12 mouse cellular contexts compared by ENCODE assay signal in genomic region chr14:122256261-122256634, GRCm38 (mm10).
DNase-seq lines count a peak whose midpoint lies in the region; ATAC-seq lines count a peak whose summit lies in the region.
"Had no signal": no experiment of that assay in that cellular context is flagged by ENCODE, and none has a peak within 500 bp of the region (broad histone marks: within the 10 kb centered on the region; RNA-seq: fewer than 3 reads in every experiment).

No protein-coding gene starts in this region.

- H3K9ac ChIP-seq in embryonic facial prominence, embryonic 13.5 days: no peak overlapping the region
- H3K9ac ChIP-seq in hindbrain, embryonic 16.5 days (ENCODE audit: low read depth, low read length): no peak overlapping the region
- H3K9ac ChIP-seq in neural tube, embryonic 12.5 days: no peak overlapping the region
- H3K9ac ChIP-seq: kidney, embryonic 15.5 days had no signal

- peak; percentile 30 to 31 for DNase-seq in cerebellum, adult 18-20 months
- DNase-seq in cerebellum, postnatal 14 days: no peak
- DNase-seq in urinary bladder, postnatal 36 days (ENCODE audit: low spot score in 2 of 2): no peak
- no peak for DNase-seq in adrenal gland, postnatal 14 days
- no peak for DNase-seq in kidney, postnatal 25 days
- DNase-seq: heart, adult 11 months; liver; right cerebral cortex, adult 18-20 months had no signal

- no peak for ATAC-seq in embryonic facial prominence, embryonic 13.5 days (ENCODE audit: insufficient number of reproducible peaks, insufficient read depth, low FRiP score, low TSS enrichment, low read depth)
- peak; percentile 63; the same call in 1 of the 2 replicates for ATAC-seq in hindbrain, embryonic 16.5 days
- peak; percentile 38 for ATAC-seq in neural tube, embryonic 12.5 days (ENCODE audit: low FRiP score, low read depth)

- 14% methylated on average over 8 of the region's 8 CpGs for WGBS in embryonic facial prominence, embryonic 13.5 days
- WGBS in hindbrain, embryonic 16.5 days: 12% methylated on average over 8 of the region's 8 CpGs
- WGBS in neural tube, embryonic 12.5 days: 5% methylated on average over 8 of the region's 8 CpGs

- H3K9me3 ChIP-seq in embryonic facial prominence, embryonic 13.5 days: no peaks in the 10 kb centered on the region
- H3K9me3 ChIP-seq in hindbrain, embryonic 16.5 days (ENCODE audit: control insufficient read depth, low read length): no peaks in the 10 kb centered on the region
- H3K9me3 ChIP-seq in neural tube, embryonic 12.5 days: no peaks in the 10 kb centered on the region
- H3K9me3 ChIP-seq: kidney, embryonic 15.5 days had no signal

- H3K4me2 ChIP-seq in embryonic facial prominence, embryonic 13.5 days: peak overlapping the region; percentile 33
- H3K4me2 ChIP-seq in hindbrain, embryonic 16.5 days (ENCODE audit: low read length): peak overlapping the region; percentile 18
- H3K4me2 ChIP-seq in neural tube, embryonic 12.5 days (replicated peaks): peak overlapping the region; percentile 44

- peaks cover 5% of the 10 kb centered on the region; the same call in 1 of the 2 replicates for H3K4me1 ChIP-seq in embryonic facial prominence, embryonic 13.5 days
- H3K4me1 ChIP-seq in hindbrain, embryonic 16.5 days (ENCODE audit: control insufficient read depth, insufficient read depth, low read depth, low read length): peaks cover 5% of the 10 kb centered on the region; the same call in 1 of the 2 replicates
- H3K4me1 ChIP-seq in neural tube, embryonic 12.5 days: peaks cover 12% of the 10 kb centered on the region

- H3K27me3 ChIP-seq in embryonic facial prominence, embryonic 13.5 days: peaks cover 48% of the 10 kb centered on the region
- H3K27me3 ChIP-seq in hindbrain, embryonic 16.5 days (replicated peaks; ENCODE audit: control insufficient read depth, insufficient read depth, low read length): peaks cover 18% of the 10 kb centered on the region
- H3K27me3 ChIP-seq in neural tube, embryonic 12.5 days (replicated peaks): peaks cover 11% of the 10 kb centered on the region

- no peaks in the 10 kb centered on the region for H3K36me3 ChIP-seq in embryonic facial prominence, embryonic 13.5 days
- no peaks in the 10 kb centered on the region for H3K36me3 ChIP-seq in hindbrain, embryonic 16.5 days (ENCODE audit: control insufficient read depth, insufficient read depth, low read length)
- no peaks in the 10 kb centered on the region for H3K36me3 ChIP-seq in neural tube, embryonic 12.5 days
- H3K36me3 ChIP-seq: kidney, embryonic 15.5 days had no signal

- H3K27ac ChIP-seq in embryonic facial prominence, embryonic 13.5 days: no peak overlapping the region
- no peak overlapping the region for H3K27ac ChIP-seq in hindbrain, embryonic 16.5 days (ENCODE audit: low read depth, low read length)
- no peak overlapping the region for H3K27ac ChIP-seq in neural tube, embryonic 12.5 days
- H3K27ac ChIP-seq: kidney, embryonic 15.5 days had no signal

- no peak overlapping the region for H3K4me3 ChIP-seq in embryonic facial prominence, embryonic 13.5 days
- no peak overlapping the region for H3K4me3 ChIP-seq in hindbrain, embryonic 16.5 days (ENCODE audit: low read length)
- H3K4me3 ChIP-seq in neural tube, embryonic 12.5 days: no peak overlapping the region
- H3K4me3 ChIP-seq: kidney, embryonic 15.5 days had no signal

Comparison
In these comparisons a context has a peak if more than half of its experiments do, and no peak if none do; other contexts are left out.
1. DNase-seq: peak in cerebellum, adult 18-20 months (2 of 2); none in cerebellum, postnatal 14 days (0 of 2), urinary bladder, postnatal 36 days (0 of 2), adrenal gland, postnatal 14 days (single experiment) and kidney, postnatal 25 days (0 of 2).
2. Peak in every context shown above with its lines, with median percentiles within 50 percentile points of each other: H3K4me2 ChIP-seq.